In genomic region chr4:76424324-76425229, GRCm38 (mm10) we compare ENCODE assay signal across 10 mouse cellular contexts.
DNase-seq lines count a peak whose midpoint lies in the region; ATAC-seq and TF ChIP-seq lines count a peak whose summit lies in the region.
"Had no signal": no experiment of that assay in that cellular context is flagged by ENCODE, and none has a peak within 500 bp of the region (broad histone marks: within the 10 kb centered on the region; RNA-seq: fewer than 3 reads in every experiment).

No protein-coding gene starts in this region.

- peak overlapping the region; percentile 42; the same call in 1 of the 2 replicates for H3K4me3 ChIP-seq in liver, adult 2 months (ENCODE audit: insufficient read depth, low read depth, low read length)
- H3K4me3 ChIP-seq in kidney, adult 2 months (ENCODE audit: insufficient read depth, low read depth, low read length), result no peak overlapping the region
- H3K4me3 ChIP-seq in forebrain, embryonic 12.5 days (replicated peaks), result no peak overlapping the region
- H3K4me3 ChIP-seq: limb, embryonic 12.5 days had no signal

- peaks cover 9% of the 10 kb centered on the region; the same call in 1 of the 2 replicates for H3K79me2 ChIP-seq in liver, adult 2 months (ENCODE audit: control insufficient read depth, insufficient read depth, low read length)

- H3K27ac ChIP-seq in liver, adult 2 months (replicated peaks; ENCODE audit: insufficient read depth, low read depth, low read length), result peak overlapping the region; percentile 88
- H3K27ac ChIP-seq in kidney, adult 2 months (ENCODE audit: insufficient read depth, low read depth, low read length), result peak overlapping the region; percentile 99
- H3K27ac ChIP-seq in forebrain, embryonic 12.5 days, result no peak overlapping the region
- H3K27ac ChIP-seq: limb, embryonic 12.5 days had no signal

- TF ChIP-seq CTCF in liver, adult 2 months (IDR thresholded peaks at IDR 0.05; ENCODE audit: low read depth, low read length), result no peak
- TF ChIP-seq CTCF in kidney, adult 2 months (conservative IDR thresholded peaks at IDR 0.05; ENCODE audit: insufficient read depth, insufficient read length, low read depth, low read length), result no peak

- no peaks in the 10 kb centered on the region for H3K27me3 ChIP-seq in liver, adult 2 months (ENCODE audit: control insufficient read depth, insufficient read depth, low read length)
- H3K27me3 ChIP-seq in kidney, adult 2 months (replicated peaks; ENCODE audit: control insufficient read depth, insufficient read depth, low read length), result no peaks in the 10 kb centered on the region
- no peaks in the 10 kb centered on the region for H3K27me3 ChIP-seq in forebrain, embryonic 12.5 days
- H3K27me3 ChIP-seq: limb, embryonic 12.5 days had no signal

- no peaks in the 10 kb centered on the region for H3K36me3 ChIP-seq in liver, adult 2 months (ENCODE audit: control insufficient read depth, insufficient read depth, low read length)
- no peaks in the 10 kb centered on the region for H3K36me3 ChIP-seq in kidney, adult 2 months (ENCODE audit: control insufficient read depth, insufficient read depth, low read length)
- no peaks in the 10 kb centered on the region for H3K36me3 ChIP-seq in forebrain, embryonic 12.5 days (replicated peaks)
- H3K36me3 ChIP-seq: limb, embryonic 12.5 days had no signal

- DNase-seq in liver, adult 2 months (ENCODE audit: extremely low read depth, low read depth, low spot score), result peak; percentile 95
- DNase-seq in liver, result no peak
- peak; percentile 39 for DNase-seq in fat pad, adult 2 months (ENCODE audit: extremely low read depth, low read depth, low spot score)
- DNase-seq in kidney, adult 2 months, result peak; percentile 96
- DNase-seq in skeletal muscle tissue, adult 2 months (ENCODE audit: low read depth, low spot score), result peak; percentile 29
- no peak for DNase-seq in gastrocnemius, postnatal 14 days
- DNase-seq: midbrain, embryonic 14.5 days had no signal

- peak overlapping the region; percentile 81 for H3K9ac ChIP-seq in liver, adult 2 months (ENCODE audit: low read depth, low read length)
- no peak overlapping the region for H3K9ac ChIP-seq in forebrain, embryonic 12.5 days
- H3K9ac ChIP-seq: limb, embryonic 12.5 days had no signal

- 17% methylated on average over 9 of the region's 9 CpGs for WGBS in liver, adult 2 months
- 26% methylated on average over 9 of the region's 9 CpGs for WGBS in kidney, adult 2 months
- 85% methylated on average over 9 of the region's 9 CpGs for WGBS in forebrain, embryonic 12.5 days

- ATAC-seq in megakaryocyte, adult 5-6 weeks (ENCODE audit: poor library complexity, severe bottlenecking), result no peak
- no peak for ATAC-seq in forebrain, embryonic 12.5 days (ENCODE audit: low FRiP score)

- H3K4me2 ChIP-seq in forebrain, embryonic 12.5 days, result no peak overlapping the region
- H3K4me2 ChIP-seq: limb, embryonic 12.5 days had no signal

- TF ChIP-seq POLR2A in liver, adult 2 months (IDR thresholded peaks at IDR 0.05; ENCODE audit: extremely low read depth, insufficient read depth, low read length), result no peak
- TF ChIP-seq POLR2A in kidney, adult 2 months (IDR thresholded peaks at IDR 0.05; ENCODE audit: low read depth, low read length), result no peak

- no peaks in the 10 kb centered on the region for H3K9me3 ChIP-seq in forebrain, embryonic 12.5 days
- H3K9me3 ChIP-seq: limb, embryonic 12.5 days had no signal

- H3K4me1 ChIP-seq in liver, adult 2 months (ENCODE audit: control insufficient read depth, insufficient read depth, low read length), result peaks cover 8% of the 10 kb centered on the region
- peaks cover 44% of the 10 kb centered on the region for H3K4me1 ChIP-seq in kidney, adult 2 months (ENCODE audit: control insufficient read depth, insufficient read depth, low read length)
- H3K4me1 ChIP-seq in forebrain, embryonic 12.5 days, result no peaks in the 10 kb centered on the region

- intact Hi-C loops in gastrocnemius, postnatal 14 days (cut with DNase I; ENCODE audit: low total_unique reads), result no loop called here

Comparison
In these comparisons a context has a peak if more than half of its experiments do, and no peak if none do; other contexts are left out.
1. DNase-seq: peak in liver, adult 2 months (single experiment), fat pad, adult 2 months (single experiment), kidney, adult 2 months (single experiment) and skeletal muscle tissue, adult 2 months (single experiment); none in liver (single experiment) and gastrocnemius, postnatal 14 days (single experiment).